Mouse (Mus musculus): ENCODE measurements around the gene Esp4.
"Not testable (repeated sequence)": the region's sequence is repeated elsewhere in the genome, so short reads cannot be mapped to it uniquely, and the experiment has no call there.

Gene Esp4

DNA sequence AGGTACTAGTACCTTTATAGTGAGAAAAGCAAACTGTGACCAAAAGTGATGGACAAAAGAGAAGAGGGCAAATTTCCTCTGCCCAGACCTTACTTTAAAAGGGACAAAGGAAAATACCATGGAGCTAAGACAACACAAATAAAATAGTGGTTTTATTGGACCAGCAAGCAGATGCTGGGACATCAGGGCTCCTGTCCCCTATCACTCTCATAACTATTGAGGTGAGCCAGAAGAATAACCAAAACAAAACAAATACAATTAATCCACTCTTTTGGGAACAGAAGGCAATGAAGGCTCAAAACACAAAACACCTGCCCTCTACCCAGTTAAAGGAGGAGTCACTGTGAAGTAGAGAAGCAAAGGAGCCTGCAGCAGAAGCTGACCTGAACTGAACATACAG, at the start of gene Esp4:
Esp4 (plus strand) TSS at position 301 of the 400 bp plus-strand sequence.
- no peak for DNase-seq

DNA sequence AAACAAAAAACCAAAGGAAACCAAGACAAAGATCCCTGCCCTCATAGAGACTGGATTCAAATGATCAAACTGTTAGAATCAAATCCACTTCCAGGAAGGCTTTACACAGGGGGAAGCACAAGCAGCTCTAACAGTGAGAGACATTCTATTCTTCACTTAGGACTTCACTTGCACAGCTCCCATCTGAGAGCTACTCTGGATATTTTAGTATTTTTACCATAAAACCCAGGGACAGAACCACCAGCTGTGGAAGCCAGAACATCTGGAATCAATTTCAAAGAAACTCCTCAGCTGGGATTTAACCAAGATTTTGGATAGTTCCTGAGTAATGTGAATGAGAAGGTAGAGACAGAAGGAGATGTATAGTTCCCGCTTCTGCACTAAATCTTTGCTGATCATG, 44.9 kb upstream of the Esp4 start:
- no peak for DNase-seq

DNA sequence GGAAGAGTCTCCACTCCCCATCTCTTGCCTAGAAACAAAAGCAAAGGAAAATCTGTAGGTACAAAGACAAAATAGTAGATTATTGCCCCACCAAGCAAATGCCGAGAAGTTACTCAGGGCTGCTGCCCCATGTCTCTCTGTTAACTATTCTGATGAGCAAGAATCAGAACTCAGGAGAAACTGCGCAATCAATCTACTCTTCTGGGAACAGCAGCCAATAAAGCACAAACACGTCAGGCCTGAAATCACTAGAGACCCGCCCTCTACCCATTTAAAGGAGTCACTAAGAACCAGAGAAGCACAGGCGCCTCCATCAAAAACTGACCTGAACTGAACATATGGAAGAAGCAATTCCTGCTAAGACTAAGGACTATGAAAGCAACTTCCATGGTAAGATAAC, 37.2 kb upstream of the Esp4 start, which contains the start of gene Esp6:
Esp6 (plus strand) TSS at position 301 of the 400 bp plus-strand sequence.
- DNase-seq: no peak

DNA sequence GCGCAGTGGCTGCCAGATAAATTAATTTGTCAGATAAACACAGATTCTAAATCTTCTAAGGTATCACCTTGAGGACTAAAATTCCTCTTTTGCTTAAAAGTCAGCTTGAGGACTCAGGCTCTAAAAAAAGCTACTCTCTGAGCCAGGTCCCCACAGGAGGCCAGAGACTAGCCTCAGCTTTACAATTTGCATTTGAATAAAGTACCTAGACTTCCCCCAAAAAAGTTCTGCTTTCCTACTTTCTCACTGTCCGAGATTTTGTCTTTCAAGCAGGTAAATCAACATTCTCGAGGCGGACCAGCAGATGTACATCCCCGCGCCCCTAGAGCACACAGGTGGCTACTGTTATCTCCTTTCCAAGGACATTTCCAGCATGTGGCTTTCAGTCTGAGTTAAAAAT, 14.5 kb upstream of the Esp4 start:
- not testable (repeated sequence) for DNase-seq

DNA sequence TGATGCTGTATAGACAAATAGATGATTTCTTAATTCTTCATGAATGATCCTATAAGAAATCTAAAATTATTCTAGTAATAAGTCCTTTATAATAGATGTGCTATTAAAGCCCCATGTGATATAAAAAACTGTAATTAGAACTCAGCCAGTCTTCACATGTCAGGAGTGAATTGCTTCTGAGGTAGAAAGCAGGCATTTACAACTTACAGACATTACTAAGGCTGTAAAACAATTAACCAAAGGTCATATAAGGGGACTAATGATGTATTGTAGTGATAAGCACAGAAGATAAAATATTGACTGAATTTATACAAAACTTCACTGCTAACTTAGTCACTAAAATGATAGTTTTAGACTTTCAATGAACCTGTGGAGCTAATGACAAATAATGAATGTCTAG, 7.1 kb upstream of the Esp4 start:
- DNase-seq: no peak

DNA sequence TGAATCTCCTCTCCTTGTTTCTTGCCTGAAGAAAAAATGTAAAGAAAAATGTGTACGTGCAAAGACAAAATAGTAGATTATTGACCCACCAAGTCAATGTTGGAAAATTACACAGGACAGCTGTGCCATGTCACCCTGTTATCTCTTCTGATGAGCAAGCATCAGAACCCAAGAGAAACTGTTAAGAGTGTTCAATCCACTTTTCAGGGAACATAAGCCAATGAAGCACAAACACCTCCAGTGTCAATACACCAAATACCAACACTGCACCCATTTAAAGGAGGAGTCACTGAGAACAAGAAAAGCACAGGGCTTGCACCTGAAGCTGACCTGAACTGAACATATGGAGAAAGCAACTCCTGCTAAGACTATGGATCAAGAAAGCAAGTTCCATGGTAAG, 33.4 kb downstream of the Esp4 start, which contains the start of gene Esp3:
Esp3 (plus strand) TSS at position 301 of the 400 bp plus-strand sequence.
- not testable (repeated sequence) for DNase-seq

Data from liver (tissue).